In genomic region chr2:163438246-163438618, GRCm38 (mm10) we compare ENCODE assay signal across 8 mouse cellular contexts. TPM values are rescaled to one million over a fixed set of nuclear protein-coding genes. Genes with fewer than 3 reads are reported as not detected.
DNase-seq lines count a peak whose midpoint lies in the region; ATAC-seq and TF ChIP-seq lines count a peak whose summit lies in the region.

Gdap1l1 (plus strand) TSS chr2:163438476.

- H3K27me3 ChIP-seq in heart, embryonic 10.5 days (ENCODE audit: insufficient read depth, poor library complexity, severe bottlenecking): peaks cover 42% of the 10 kb centered on the region
- peaks cover 27% of the 10 kb centered on the region for H3K27me3 ChIP-seq in embryonic facial prominence, embryonic 14.5 days (replicated peaks; ENCODE audit: control insufficient read depth, insufficient read depth, low read length)
- peaks cover 13% of the 10 kb centered on the region for H3K27me3 ChIP-seq in intestine, postnatal 0 days (replicated peaks; ENCODE audit: control insufficient read depth, insufficient read depth, low read length)
- H3K27me3 ChIP-seq in stomach, embryonic 15.5 days (replicated peaks): peaks cover 9% of the 10 kb centered on the region

- peaks cover 9% of the 10 kb centered on the region for H3K4me1 ChIP-seq in heart, embryonic 10.5 days
- peaks cover 22% of the 10 kb centered on the region for H3K4me1 ChIP-seq in bone marrow macrophage, adult 2 months (ENCODE audit: control insufficient read depth, insufficient read depth, low read length)
- no peaks in the 10 kb centered on the region for H3K4me1 ChIP-seq in embryonic facial prominence, embryonic 14.5 days (ENCODE audit: control insufficient read depth, insufficient read depth, low read length)
- no peaks in the 10 kb centered on the region for H3K4me1 ChIP-seq in intestine, postnatal 0 days (replicated peaks; ENCODE audit: control insufficient read depth, insufficient read depth, low read length)
- H3K4me1 ChIP-seq in stomach, embryonic 15.5 days: 0 out of 2 replicates have a peak, but pooled peaks cover 6% of the 10 kb centered on the region

- H3K27ac ChIP-seq in heart, embryonic 10.5 days: peak within 1 kb of the TSS; percentile 25; the same call in 1 of the 2 replicates
- no peak within 1 kb of the TSS for H3K27ac ChIP-seq in bone marrow macrophage, adult 2 months (ENCODE audit: insufficient read depth, low read depth, low read length)
- no peak within 1 kb of the TSS for H3K27ac ChIP-seq in embryonic facial prominence, embryonic 14.5 days (replicated peaks; ENCODE audit: low read depth, low read length)
- H3K27ac ChIP-seq in intestine, postnatal 0 days (ENCODE audit: low read depth, low read length): no peak within 1 kb of the TSS
- H3K27ac ChIP-seq in stomach, embryonic 15.5 days: no peak within 1 kb of the TSS

- H3K9ac ChIP-seq in embryonic facial prominence, embryonic 14.5 days (ENCODE audit: low read depth, low read length): 0 out of 2 replicates have a peak within 1 kb of the TSS, but pooled peaks have one; percentile 27
- H3K9ac ChIP-seq in intestine, postnatal 0 days (ENCODE audit: low read depth, low read length): no peak within 1 kb of the TSS
- H3K9ac ChIP-seq in stomach, embryonic 15.5 days: no peak within 1 kb of the TSS

- no peaks in the 10 kb centered on the region for H3K9me3 ChIP-seq in heart, embryonic 10.5 days
- H3K9me3 ChIP-seq in embryonic facial prominence, embryonic 14.5 days (ENCODE audit: control insufficient read depth, low read length): no peaks in the 10 kb centered on the region
- no peaks in the 10 kb centered on the region for H3K9me3 ChIP-seq in intestine, postnatal 0 days (ENCODE audit: control insufficient read depth)
- H3K9me3 ChIP-seq in stomach, embryonic 15.5 days: no peaks in the 10 kb centered on the region

- H3K36me3 ChIP-seq in heart, embryonic 10.5 days: no peaks in the 10 kb centered on the region
- H3K36me3 ChIP-seq in embryonic facial prominence, embryonic 14.5 days (ENCODE audit: control insufficient read depth, insufficient read depth, low read length): no peaks in the 10 kb centered on the region
- no peaks in the 10 kb centered on the region for H3K36me3 ChIP-seq in intestine, postnatal 0 days (ENCODE audit: control insufficient read depth, insufficient read depth)
- H3K36me3 ChIP-seq in stomach, embryonic 15.5 days: no peaks in the 10 kb centered on the region

- H3K4me2 ChIP-seq in embryonic facial prominence, embryonic 14.5 days (ENCODE audit: low read depth, low read length): peak within 1 kb of the TSS; percentile 46
- peak within 1 kb of the TSS; percentile 50 for H3K4me2 ChIP-seq in intestine, postnatal 0 days (replicated peaks; ENCODE audit: low read depth)
- H3K4me2 ChIP-seq in stomach, embryonic 15.5 days: peak within 1 kb of the TSS; percentile 60

- TF ChIP-seq POLR2A in bone marrow macrophage, adult 2 months (IDR thresholded peaks at IDR 0.05; ENCODE audit: borderline replicate concordance, low read depth, low read length): no peak

- no peak; the same call in 1 of the 2 replicates for ATAC-seq in embryonic facial prominence, embryonic 14.5 days (ENCODE audit: low read depth)
- ATAC-seq in intestine, postnatal 0 days: no peak
- ATAC-seq in stomach, embryonic 15.5 days (ENCODE audit: insufficient read depth, low FRiP score, low read depth): peak; percentile 35; the same call in 1 of the 2 replicates

- TF ChIP-seq CTCF in bone marrow macrophage, adult 2 months (IDR thresholded peaks at IDR 0.05; ENCODE audit: low read depth, low read length): no peak
- TF ChIP-seq CTCF in intestine, postnatal 0 days (IDR thresholded peaks at IDR 0.05; ENCODE audit: low read depth): no peak

- peak within 1 kb of the TSS; percentile 52 for H3K4me3 ChIP-seq in heart, embryonic 10.5 days
- H3K4me3 ChIP-seq in bone marrow macrophage, adult 2 months (ENCODE audit: insufficient read depth, low read length): peak within 1 kb of the TSS; percentile 44
- H3K4me3 ChIP-seq in embryonic facial prominence, embryonic 14.5 days (ENCODE audit: low read depth, low read length): peak within 1 kb of the TSS; percentile 30
- peak within 1 kb of the TSS; percentile 28 for H3K4me3 ChIP-seq in intestine, postnatal 0 days (ENCODE audit: low read depth, low read length)
- H3K4me3 ChIP-seq in stomach, embryonic 15.5 days (replicated peaks): peak within 1 kb of the TSS; percentile 38

- 1% methylated on average over 17 of the region's 18 CpGs for WGBS in heart, embryonic 10.5 days
- WGBS in embryonic facial prominence, embryonic 14.5 days: 3% methylated on average over 7 of the region's 18 CpGs
- WGBS in intestine, postnatal 0 days: 2% methylated on average over 10 of the region's 18 CpGs
- WGBS in stomach, embryonic 15.5 days: 0% methylated on average over 18 of the region's 18 CpGs

- no peak for DNase-seq in heart, embryonic 10.5 days (ENCODE audit: low spot score)
- DNase-seq in heart, adult 11 months: no peak
- peak; percentile 21 for DNase-seq in embryonic facial prominence, embryonic 14.5 days (ENCODE audit: low spot score)
- DNase-seq in mesoderm, embryonic 11.5 days (ENCODE audit: low read depth, low spot score): peak; percentile 56
- no peak for DNase-seq in spleen, postnatal 36 days (ENCODE audit: low spot score in 2 of 2)

RNA-seq across cellular contexts. Expression of gene Gdap1l1, which starts in this region (rescaled TPM):
- 0.21 and 1.1 TPM in 2 replicates for polyA plus RNA-seq in heart, embryonic 10.5 days (2016; fragmentation: Nextera tagmentation; extraction: Ambion mirVana)
- 0.63 and 0.89 TPM in 2 replicates for polyA plus RNA-seq in bone marrow macrophage, adult 2 months (2012; ENCODE audit: insufficient read depth, insufficient read length, missing spikeins)
- 6.2 and 6.9 TPM in 2 replicates for polyA plus RNA-seq in embryonic facial prominence, embryonic 14.5 days (2014; fragmentation: Nextera tagmentation; extraction: Ambion mirVana)
- polyA plus RNA-seq in intestine, postnatal 0 days (2015; fragmentation: Nextera tagmentation; extraction: Ambion mirVana): 2.3 and 2.4 TPM in 2 replicates
- 5.8 and 6.3 TPM in 2 replicates for polyA plus RNA-seq in stomach, embryonic 15.5 days (2015; fragmentation: Nextera tagmentation; extraction: Ambion mirVana)

Comparison
In these comparisons a context has a peak if more than half of its experiments do, and no peak if none do; other contexts are left out.
1. DNase-seq: peak in embryonic facial prominence, embryonic 14.5 days (single experiment) and mesoderm, embryonic 11.5 days (single experiment); none in heart, embryonic 10.5 days (single experiment), heart, adult 11 months (single experiment) and spleen, postnatal 36 days (0 of 2).
2. Peak in every context shown above with its lines, with median percentiles within 50 percentile points of each other: H3K4me3 ChIP-seq and H3K4me2 ChIP-seq.